Mouse (Mus musculus): ENCODE data around the gene Cyp4f13.

- TF ChIP-seq GATA1 (IDR thresholded peaks at IDR 0.05; ENCODE audit: low read length): no peak
- no peak for TF ChIP-seq TAL1 (IDR thresholded peaks at IDR 0.05; ENCODE audit: low read length)
Observed at GRCm38 (mm10) chr17:32943661-32944060, 3.5 kb downstream of the Cyp4f13 start.

Data from erythroblast, embryonic 14.5 days (primary cell).